Mouse (Mus musculus) right cerebral cortex, postnatal 36 days (tissue): ENCODE data around the gene Zfp239.

Source experiments
- DNase-seq, 2 experiments: peaks; one replicate each; pipeline ENCODE4 v3.0.0; 2022; ENCODE audit warnings: low spot score in 2 of 2, mixed read lengths in 1 of 2

Zfp239 gene

DNA sequence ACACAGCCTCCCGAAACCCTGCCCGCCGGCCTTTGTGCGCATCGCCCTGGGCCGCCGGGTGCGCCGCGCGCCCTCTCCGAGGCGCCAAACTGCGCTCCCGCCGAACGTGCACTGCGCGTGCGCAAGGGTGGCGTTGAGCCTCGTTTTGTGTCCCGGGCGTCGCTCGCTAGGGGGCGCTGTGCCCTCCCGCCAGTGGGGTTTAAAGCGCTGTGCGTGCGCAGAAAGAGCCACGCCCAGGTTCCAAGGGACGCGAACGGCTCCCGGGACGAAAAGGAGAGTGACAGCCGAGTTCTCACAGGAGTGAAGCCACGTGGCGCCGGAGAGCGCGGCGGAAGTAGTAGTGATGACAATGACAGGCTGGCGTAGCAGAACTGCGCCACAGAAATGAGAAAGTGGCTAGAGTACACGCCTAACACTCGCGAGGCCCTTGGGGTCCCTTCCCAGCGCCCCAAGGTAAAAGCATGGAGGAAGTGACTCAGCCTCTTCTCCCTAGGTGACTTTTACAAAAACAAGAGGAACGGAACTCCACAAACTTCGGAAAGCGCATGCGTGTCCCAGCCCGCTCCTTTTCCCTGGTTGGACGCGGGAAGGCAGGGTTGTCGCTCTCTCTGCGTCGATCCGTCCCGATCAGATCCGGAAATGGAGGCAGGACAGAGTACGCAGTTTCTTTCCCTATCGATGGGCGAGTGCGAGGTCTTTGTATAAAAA, 17.7 kb downstream of the Zfp239 start:
- peak; percentile 97 to 98 for DNase-seq

DNA sequence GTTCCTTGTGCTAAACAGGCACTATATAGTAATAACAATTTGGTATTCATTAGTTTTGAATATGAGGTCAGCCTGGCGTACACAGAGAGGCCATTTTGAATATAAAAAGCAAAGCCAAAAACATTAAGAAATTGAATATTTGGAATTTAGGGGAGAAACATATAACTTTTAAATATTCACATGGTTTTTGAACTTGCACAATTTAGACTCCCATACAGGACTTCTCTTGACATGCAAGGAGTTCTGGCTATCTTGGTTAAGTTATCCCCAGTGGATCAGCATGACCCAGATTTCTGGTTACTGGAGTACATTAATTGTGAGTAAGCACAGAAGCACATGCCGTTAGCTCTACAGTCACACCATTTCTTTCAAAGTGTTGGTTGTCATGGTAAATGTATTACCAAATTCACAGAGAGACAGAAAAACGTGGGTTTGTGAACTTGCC, 18.5 kb downstream of the Zfp239 start:
- DNase-seq = no peak

DNA sequence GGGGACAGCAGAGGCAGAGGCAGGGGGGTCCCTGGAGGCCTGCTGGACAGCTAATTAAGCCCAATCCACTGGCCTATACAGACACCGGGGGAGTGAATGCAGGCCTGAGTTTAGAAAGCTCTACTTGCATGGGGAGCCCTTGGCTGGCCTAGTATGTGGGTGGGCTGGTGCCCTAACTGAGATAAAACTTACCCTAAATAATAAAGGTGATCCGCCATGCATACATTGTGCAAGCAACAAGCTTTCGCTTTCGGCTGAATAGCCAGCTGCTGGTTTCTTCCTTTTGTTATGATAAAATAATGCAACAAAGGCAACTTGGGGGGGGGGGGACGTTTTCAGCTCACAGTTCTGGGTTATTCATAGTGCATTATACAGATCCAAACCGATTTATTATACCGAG, 19.3 kb downstream of the Zfp239 start:
- DNase-seq = no peak

DNA sequence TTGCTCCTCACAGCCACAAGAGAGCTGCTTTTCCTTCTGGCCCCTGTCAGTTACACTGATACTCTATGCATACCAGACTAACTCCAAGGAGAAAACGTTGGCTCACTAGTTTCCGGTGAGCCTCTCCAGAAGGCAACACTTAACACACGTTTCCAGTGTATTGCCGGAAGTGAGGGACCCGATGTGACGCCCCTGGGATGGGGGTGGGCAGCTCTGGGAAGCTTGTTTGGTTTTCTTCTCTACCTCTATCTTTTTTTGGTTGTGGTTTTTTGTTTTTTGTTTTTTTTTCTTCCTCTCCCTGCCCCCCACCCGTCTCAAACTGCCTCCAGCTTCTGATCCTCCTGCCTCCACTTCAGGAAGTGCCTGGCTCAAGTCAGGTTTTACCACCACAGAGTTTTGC, 20.1 kb downstream of the Zfp239 start:
- DNase-seq = no peak

DNA sequence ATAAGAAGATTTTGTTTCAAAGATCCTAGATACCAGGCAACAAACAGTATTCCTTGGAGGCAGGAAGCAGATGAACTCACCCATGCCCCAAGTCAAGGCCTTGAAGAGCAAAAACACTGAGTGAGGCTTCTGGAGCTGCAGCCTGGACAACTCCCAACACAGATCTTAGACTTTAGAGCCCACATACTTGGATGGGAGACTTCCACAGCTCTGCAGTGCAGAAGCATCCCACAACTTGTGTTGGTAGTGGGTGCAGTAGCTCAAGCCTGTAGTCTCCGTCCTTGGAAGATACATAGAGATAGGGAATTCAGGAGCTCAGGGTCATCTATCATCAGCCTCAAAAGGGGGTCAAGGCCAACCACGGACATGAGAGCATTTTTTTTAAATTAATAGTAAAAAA, 24.0 kb downstream of the Zfp239 start:
- no peak for DNase-seq

DNA sequence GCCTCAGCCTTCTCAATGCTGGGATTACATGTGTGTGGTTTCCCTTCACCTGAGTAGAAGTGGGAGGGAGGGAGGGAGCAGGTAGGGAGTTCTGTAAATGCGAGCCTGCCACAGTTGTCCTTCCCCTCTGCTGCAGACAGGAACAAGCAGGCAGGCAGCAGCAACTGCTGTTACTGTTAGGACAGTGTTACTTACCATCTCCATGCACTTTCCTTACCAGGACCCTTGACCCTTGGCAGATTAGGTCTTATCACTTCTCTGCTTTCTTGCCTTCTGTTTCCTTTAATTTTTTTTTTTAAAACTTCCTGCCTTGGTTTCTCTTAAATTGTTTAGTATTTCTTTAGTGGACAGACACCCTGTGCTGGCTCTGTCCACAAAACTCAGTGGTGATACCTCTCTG, 26.1 kb downstream of the Zfp239 start:
- DNase-seq = no peak

DNA sequence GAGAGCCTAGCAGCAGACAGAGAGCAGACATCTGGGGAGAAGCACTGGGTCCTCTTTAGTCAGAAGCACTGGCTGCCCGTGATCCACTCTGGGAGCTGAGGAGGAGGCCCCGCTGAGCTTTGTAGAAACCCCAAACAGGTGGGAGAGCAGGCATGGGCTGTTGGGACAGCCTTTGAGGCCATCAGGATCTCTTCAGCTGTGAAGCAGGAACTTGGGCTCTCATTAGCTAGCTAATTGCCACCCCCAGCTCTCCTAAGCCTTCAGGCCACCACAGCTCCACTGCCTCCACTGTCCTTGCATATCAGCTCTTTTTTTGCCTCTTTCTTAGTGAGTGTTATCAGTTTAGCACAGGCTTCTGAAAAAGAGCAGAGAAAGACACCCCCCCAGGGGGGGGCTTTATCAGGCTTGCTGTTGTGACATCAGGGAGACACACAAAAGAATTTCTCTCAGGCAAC, 26.8 kb downstream of the Zfp239 start:
- no peak for DNase-seq

DNA sequence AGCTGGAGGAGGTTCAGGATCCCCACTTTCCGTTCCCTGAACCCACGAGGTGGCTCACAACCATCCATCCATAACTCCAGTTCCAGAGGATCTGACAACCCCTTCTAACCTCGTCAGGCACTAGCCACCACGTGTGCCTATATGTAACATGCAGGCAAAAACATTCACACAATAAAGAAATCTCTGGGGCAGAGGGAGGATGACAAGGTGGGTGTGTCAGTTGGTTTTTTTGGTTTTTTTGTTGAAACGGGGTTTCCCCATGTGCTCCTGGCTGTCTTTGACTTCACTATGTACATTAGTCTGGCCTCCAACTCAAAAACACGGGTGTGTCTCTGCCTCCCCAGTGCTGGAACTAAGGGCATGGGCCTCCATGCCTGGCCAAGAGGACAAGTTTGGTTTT, 28.4 kb downstream of the Zfp239 start:
- DNase-seq = no peak

DNA sequence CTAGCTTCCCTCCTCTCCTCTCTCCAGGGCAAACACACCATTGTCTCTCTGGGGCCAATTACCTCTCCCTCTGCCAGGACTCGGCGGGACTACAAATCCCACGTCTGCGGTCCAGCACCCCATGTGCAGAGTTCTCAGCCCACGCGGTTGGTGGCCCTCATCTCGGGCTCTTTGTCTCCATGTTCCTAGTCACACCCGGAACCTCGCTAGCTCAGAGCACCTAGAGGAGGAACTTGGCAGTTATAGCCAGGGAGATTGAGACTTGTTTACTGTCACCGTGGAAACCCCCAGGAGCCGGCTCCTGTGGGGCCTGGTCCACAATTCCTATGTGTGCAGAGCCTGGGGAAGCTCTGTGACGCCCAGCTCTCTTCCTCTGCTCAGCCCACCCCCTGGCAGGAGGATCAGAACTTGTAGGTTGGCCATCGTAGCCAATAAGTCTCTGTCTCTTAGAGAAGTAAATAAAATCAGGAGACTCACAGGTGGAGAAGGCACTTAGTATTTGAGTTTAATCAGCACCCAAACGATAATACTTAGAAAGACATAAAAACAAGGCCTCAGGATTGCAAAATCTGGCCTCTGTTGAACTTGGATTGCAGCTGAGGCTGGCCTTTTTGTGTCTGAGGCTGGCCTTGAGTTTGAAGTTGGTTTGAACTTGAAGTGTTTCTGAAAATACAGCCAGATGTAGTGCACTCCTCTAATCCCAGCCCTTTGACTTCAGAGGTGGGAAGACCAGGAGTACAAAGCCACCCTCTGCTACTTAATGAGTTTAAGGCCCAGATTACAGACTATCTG, 29.7 kb downstream of the Zfp239 start:
- no peak for DNase-seq

DNA sequence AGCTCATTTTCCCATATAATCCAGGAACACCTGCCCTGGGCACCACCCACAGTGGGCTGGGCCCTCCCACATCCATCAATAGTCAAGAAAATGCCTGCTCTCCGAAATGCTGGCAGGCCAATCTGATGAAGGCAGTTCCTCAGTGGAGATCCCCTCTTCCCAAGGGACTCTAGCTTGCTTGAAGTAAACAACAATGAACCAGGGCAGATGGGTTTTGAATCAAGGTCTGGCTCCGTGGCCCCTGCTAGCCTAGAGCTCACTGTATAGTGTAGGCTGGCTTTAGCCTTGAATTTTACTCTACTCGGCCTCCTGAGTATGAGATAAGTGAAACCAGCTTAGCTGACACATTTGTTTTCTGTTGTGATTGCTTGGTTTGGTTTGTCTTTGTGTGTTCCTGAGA, 30.5 kb downstream of the Zfp239 start:
- no peak for DNase-seq

DNA sequence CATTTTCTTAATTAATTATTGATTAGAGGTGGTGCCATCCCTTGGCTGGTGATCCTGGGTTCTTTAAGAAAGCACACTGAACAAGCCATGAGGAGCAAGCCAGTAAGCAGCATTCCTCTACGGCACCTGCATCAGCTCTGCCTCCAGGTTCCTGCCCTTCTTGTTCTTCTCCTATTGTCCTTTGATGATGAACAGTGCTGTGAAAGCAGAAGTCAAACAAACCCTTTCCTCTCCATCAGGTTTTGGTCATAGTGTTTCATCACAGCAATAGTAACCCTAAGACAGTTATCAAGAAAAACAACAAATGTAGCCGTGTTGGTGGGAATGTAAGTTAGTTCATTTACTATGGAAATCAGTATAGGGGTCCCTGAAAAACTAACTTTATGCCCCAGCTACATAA, 31.5 kb downstream of the Zfp239 start:
- DNase-seq = no peak

DNA sequence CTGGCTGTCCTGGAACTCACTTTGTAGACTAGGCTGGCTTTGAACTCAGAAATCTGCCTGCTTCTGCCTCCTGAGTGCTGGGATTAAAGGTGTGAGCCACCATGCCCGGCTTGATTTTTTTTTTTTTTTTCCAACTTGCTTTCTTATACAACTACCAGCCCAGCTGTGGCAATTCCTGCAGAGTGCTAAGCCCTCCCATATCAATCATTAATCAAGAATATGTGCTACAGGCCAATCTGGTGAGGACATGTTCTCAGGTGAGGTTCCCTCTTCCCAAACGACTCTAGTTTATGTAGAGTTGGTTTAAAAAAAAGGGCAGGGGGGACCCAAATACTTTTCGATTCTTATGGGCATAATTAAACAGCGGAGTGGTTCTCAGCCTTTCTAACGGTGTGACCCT, 35.9 kb downstream of the Zfp239 start:
- no peak for DNase-seq

DNA sequence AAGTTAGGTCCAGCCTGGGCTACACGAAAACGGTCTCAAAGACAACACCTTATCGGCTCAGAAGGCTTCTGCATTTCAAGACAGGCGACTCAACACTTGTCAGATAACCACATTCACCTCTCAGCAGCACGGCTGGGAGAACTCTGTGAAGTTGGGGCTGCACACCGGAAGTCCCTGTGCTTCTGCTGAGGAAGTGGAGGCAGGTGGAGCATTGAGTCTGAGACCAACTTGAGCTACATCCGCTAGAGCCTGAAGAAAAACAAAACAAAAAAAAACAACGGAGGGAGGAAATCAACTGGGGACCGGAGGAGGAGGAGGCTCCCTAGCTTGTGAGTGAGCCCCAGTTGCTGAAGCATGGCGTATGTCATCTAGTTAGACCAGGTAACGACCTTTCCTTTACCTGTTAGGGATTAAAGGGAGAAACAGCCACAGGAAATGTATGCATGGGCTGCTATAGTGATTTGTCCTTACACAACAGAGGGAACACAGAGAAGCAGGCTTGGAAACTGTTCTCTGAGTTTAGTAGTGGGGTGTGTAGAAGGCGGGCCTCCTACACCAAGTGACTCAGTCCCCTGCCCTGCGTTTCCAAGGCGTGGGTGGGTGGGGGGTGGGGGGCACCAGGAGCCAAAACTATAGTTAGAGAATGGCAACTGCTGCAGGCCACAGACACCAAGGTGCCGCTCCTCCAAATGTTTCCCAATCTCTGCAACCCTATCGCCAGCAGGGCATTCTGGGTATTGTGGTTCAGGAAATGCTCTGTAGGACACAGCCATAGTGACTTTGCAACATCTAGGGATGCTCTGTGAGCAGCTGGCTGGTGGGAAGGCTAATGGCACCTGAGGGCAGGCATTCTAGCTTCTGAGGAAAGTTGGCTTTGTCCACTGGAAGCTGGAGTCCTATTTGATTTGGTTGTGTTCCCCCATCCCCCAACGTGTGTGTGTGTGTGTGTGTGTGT, 38.5 kb downstream of the Zfp239 start, which contains the start of gene Hnrnpf:
Hnrnpf (plus strand) TSS at position 199 of the 955 bp plus-strand sequence.
- peak in 1 of 2 experiments; percentile 29 for DNase-seq

DNA sequence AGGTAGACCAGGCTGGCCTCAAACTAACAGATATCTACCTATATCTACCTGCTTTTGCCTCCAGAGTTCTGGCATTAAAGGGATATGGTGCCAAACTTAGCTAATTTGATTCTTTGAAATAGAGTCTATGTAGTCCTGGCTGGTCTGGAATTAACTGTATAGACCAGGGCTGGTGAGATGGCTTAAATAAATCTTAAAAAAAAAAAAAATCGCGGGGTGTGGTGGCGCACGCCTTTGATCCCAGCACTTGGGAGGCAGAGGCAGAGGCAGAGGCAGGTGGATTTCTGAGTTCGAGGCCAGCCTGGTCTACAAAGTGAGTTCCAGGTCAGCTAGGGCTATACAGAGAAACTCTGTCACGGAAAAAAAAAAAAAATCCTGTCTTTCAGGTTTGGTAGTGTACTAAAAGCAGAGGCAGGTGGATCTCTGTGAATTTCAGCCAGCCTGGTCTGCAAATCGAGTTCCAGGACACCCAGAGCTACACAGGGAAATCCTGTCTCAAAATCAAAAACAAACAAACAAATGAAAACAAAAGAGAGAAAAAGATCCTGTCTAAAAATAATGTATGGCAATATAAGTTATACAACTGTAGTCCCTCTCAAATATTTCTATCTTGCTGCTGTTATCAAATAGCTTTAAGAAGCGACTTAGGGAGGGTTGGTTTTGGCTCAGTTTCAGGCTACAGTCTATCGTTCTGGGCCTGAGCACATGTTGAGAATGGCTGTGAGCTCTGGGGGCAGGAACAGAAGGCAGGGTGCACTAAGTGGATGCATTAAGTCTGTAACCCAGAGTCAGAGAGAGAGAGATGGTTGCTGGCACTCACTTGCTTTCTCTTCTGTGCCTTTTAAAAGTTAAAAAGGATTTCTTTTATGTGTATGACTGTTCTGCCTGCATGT, 39.9 kb downstream of the Zfp239 start:
- DNase-seq = no peak

DNA sequence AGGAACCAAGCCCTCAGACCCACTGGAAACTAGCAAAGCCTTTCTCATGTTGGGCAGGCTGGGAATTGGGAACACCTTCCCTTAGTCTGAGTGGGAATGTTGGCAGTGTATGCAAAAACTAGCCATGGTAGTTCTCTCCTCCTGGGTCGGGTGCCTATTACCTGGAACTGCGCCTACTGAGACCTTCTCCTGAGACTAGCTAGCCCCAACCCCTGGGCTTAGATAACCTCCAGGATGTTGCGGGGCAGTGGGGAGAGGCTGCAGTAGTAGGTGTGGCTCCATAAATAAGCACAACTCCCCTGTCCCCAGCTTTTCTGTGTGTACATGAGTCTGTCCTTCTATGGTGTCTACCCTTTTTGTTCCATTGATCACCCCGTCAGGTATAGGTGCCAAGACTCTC, 40.7 kb downstream of the Zfp239 start:
- DNase-seq = no peak

DNA sequence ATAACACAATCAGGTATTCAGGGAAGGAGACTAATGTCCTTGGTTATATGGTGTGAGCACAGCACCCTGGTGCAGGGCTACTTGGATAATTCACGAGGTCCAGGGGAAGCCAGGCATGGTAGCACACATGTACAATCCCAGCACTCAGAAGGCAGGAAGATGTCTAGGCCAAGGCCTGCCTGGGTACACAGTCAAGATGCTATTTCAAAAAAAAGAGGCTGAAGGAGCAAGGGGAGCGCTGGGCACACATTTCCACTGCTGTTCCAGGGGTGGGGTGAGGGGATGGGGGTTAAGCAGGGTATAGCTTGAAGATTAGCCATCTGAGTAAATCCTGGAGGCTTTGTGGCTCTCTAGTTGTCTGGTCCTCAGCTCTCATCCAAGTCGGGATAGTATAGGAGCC, 41.9 kb downstream of the Zfp239 start:
- DNase-seq = no peak

DNA sequence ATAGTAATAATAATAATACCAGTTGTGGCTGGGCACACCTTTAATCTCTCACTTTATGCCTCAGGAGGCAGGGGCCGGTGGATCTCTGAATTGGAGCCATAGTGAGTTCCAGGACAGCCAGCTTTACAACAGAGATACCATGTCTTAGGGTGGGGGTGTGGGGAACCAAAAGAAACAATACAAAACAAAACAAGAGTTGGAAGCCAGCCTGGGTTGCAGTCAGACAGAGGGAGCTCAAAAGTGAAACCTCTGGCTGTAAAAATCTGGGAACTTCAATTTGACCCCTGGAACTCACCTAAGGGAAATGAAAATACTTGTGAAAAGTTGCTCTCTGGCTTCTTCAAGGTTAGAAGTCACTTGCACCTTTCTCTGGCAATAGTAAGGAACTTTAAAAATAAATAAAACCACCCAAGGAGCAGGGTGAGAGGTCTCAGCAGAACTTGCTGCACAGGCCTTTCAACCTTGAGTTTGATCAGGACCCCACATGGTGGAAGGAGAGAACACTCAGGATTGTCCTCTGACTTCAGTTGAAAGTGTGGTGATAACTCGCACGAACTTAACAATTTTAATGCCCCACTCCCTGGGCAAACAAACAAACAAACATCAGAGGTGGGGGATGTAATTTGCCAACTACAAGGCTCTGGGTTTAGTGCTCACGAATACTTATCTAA, 43.5 kb downstream of the Zfp239 start:
- DNase-seq = no peak

DNA sequence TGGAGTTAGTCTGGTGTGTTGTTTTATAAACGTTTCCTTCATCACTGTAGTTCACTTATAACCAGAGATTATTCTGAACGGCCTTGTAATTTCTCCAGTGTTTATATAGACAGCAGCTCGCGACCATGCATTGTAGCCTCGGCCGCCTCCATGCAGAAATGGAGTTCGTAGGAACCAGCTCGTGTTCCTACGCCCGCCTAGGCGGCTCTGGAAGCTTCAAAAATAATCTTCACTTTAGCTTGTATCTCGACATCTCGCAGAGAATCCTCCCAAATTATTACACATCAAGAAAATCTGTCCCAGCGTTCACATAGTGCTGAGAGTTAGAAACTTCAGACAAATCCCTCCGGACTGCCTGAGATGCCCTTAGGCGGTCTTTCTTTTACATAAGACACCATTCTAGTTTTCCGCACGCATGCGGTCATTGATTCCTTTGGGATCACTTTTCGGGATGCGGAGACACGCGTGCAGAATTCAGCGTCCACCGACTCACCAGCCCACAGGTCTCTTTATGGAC, 44.2 kb downstream of the Zfp239 start:
- DNase-seq = peak in 1 of 2 experiments; percentile 34

DNA sequence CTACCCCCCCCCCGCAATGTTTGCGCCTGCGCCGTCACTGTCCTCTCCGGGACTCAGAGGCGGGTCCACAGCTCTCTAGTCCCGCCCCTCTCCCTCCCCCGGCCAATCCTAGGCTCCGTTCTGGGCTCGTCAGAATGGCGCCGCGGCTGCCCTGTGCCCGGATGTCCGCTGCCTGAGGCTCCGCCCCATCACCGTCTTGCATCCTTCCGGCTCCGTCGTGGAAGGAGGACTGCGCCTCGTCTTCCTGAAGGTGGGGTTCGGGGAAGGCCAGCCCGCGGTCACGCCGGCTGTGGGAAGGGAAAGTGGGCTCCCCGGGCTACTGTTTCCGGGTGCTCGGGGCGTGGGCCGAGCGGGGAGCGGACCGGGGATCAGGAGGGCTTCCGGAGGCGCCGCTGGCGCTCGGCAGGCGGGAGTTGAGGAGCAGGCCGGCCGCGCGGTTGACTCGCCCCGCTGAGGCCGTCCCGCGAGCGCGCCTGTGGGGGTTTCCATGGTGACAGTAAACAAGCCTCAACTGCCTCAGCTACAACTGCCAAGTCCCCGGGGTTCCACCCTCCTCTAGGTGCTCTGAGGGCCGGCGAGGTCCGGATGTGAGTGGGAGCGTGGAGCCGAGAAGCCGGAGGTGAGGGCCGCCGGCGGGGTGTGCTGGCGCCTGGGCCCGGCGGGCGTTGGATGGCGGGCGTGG, 44.8 kb downstream of the Zfp239 start:
- peak; percentile 97 to 98 for DNase-seq
